Mouse (Mus musculus) left cerebral cortex, postnatal 10 days (tissue): ENCODE measurements around the gene Oip5. TPM values are rescaled to one million over a fixed set of nuclear protein-coding genes. Genes with fewer than 3 reads are reported as not detected.
A peak's percentile ranks its signal among the peaks of the same experiment; 100 is the strongest.
"Not testable (repeated sequence)": the region's sequence is repeated elsewhere in the genome, so short reads cannot be mapped to it uniquely, and the experiment has no call there.

ENCODE experiments used
- DNase-seq, 2 experiments: peaks; one replicate each; pipeline ENCODE4 v3.0.0; 2021 to 2022; ENCODE audit warnings: low spot score in 2 of 2, mixed read lengths in 1 of 2; ENCODE audit errors: extremely low spot score in 1 of 2
- intact Hi-C: fragments of 180-260 bp; cut with DNase I; formaldehyde crosslinking; loops from one replicate; pipeline ENCODE4 v1.15.1; 2025
- total RNA-seq, 2 experiments: library from RNA; stranded (reverse); gene quantifications; 2 replicates each; pipeline ENCODE4 v1.2.3; 2021

The Oip5 gene
- total RNA-seq, result 1 to 10 TPM; 2.4 to 2.6 TPM

GRCm38 (mm10) chr2:119618199-119618982 lies at the start of gene Oip5, which contains the start of gene Nusap1:
Gene Oip5, minus strand, starts transcription at chr2:119618469.
Gene Nusap1, plus strand, starts transcription at chr2:119618298.
- peak; percentile 94 to 96 for DNase-seq
- intact Hi-C loops, result no loop called here

GRCm38 (mm10) chr2:119665744-119666143 lies 47.5 kb upstream of the Oip5 start:
- intact Hi-C loops, DNase-seq: not testable (repeated sequence)

GRCm38 (mm10) chr2:119662220-119663182 lies 44.2 kb upstream of the Oip5 start, which contains the start of gene Ndufaf1:
Gene Ndufaf1, minus strand, starts transcription at chr2:119662827.
- intact Hi-C loops, result no loop called here

GRCm38 (mm10) chr2:119644254-119644653 lies 26.0 kb upstream of the Oip5 start:
- DNase-seq, result no peak
- intact Hi-C loops, result no loop called here

More at GRCm38 (mm10) chr2:119662220-119663182, 44.2 kb upstream of the Oip5 start, which contains the start of gene Ndufaf1:
- peak; percentile 83 to 84 for DNase-seq

- no peak for DNase-seq
- intact Hi-C loops, result no loop called here
Measured at GRCm38 (mm10) chr2:119641214-119641912, 23.1 kb upstream of the Oip5 start.

- no peak for DNase-seq
- intact Hi-C loops, result no loop called here
Measured at GRCm38 (mm10) chr2:119636781-119637180, 18.5 kb upstream of the Oip5 start.

- intact Hi-C loops, result no loop called here
- no peak for DNase-seq
Measured at GRCm38 (mm10) chr2:119621302-119621701, 3.0 kb upstream of the Oip5 start.

GRCm38 (mm10) chr2:119619002-119619401 lies 733 bp upstream of the Oip5 start:
- DNase-seq, intact Hi-C loops: not testable (repeated sequence)

- intact Hi-C loops, result no loop called here
- DNase-seq, result no peak
Measured at GRCm38 (mm10) chr2:119617841-119618198, 449 bp downstream of the Oip5 start.

- DNase-seq, result no peak
- intact Hi-C loops, result no loop called here
Measured at GRCm38 (mm10) chr2:119607023-119607422, 11.2 kb downstream of the Oip5 start.

GRCm38 (mm10) chr2:119605361-119605973 lies 12.8 kb downstream of the Oip5 start:
- intact Hi-C loops, result no loop called here
- no peak for DNase-seq

GRCm38 (mm10) chr2:119603909-119604308 lies 14.4 kb downstream of the Oip5 start:
- intact Hi-C loops, result no loop called here
- no peak for DNase-seq

GRCm38 (mm10) chr2:119602488-119602887 lies 15.8 kb downstream of the Oip5 start:
- DNase-seq, result no peak
- intact Hi-C loops, result no loop called here

GRCm38 (mm10) chr2:119601575-119601974 lies 16.7 kb downstream of the Oip5 start:
- DNase-seq, intact Hi-C loops: not testable (repeated sequence)

GRCm38 (mm10) chr2:119601027-119601426 lies 17.2 kb downstream of the Oip5 start:
- intact Hi-C loops, result no loop called here

GRCm38 (mm10) chr2:119596781-119597330 lies 21.4 kb downstream of the Oip5 start:
- intact Hi-C loops, result no loop called here
- DNase-seq, result no peak

More at GRCm38 (mm10) chr2:119601027-119601426, 17.2 kb downstream of the Oip5 start:
- DNase-seq, result no peak

- DNase-seq, result no peak
- intact Hi-C loops, result no loop called here
Measured at GRCm38 (mm10) chr2:119595308-119595707, 23.0 kb downstream of the Oip5 start.
